Mouse (Mus musculus) liver, embryonic 14.5 days (tissue): Measurements from ENCODE around the gene Serpine2.

Experiments
- CTCF ChIP-seq: IDR thresholded peaks from 2 replicates; pipeline ENCODE4 v1.5.1; 2016; ENCODE audit warnings: antibody characterized with exemption, low read depth, control low read depth
- EP300 ChIP-seq: IDR thresholded peaks from 2 replicates; pipeline ENCODE4 v1.6.1; 2016; ENCODE audit warnings: antibody characterized with exemption, low read depth

GRCm38 (mm10) chr1:79803614-79804013 lies 57.4 kb downstream of the Serpine2 start:
- TF ChIP-seq CTCF (no peak), EP300 (no peak)
